Mouse (Mus musculus) neural tube, embryonic 12.5 days (tissue): ENCODE measurements around the gene Nphp4. TPM values are rescaled to one million over a fixed set of nuclear protein-coding genes. Genes with fewer than 3 reads are reported as not detected.

Source experiments
- ATAC-seq: fragments of 200-750 bp; cut with Nextera tagmentation; 2 replicates; pipeline ENCODE4 v1.8.0; 2017; ENCODE audit warnings: low read depth, mild to moderate bottlenecking, moderate TSS enrichment, moderate library complexity; ENCODE audit not compliant: low FRiP score
- H3K27ac ChIP-seq: fragments of 300-500 bp; sonication (generic); 2 replicates; pipeline ENCODE4 v1.5.1; 2016
- H3K27me3 ChIP-seq: fragments of 300-500 bp; sonication (generic); replicated peaks from 2 replicates; pipeline ENCODE4 v1.6.1; 2016; ENCODE audit warnings: mild to moderate bottlenecking
- H3K36me3 ChIP-seq: fragments of 300-500 bp; sonication (generic); 2 replicates; pipeline ENCODE4 v1.6.1; 2016; ENCODE audit warnings: mild to moderate bottlenecking
- H3K4me1 ChIP-seq: fragments of 300-500 bp; sonication (generic); 2 replicates; pipeline ENCODE4 v1.6.1; 2016
- H3K4me2 ChIP-seq: fragments of 300-500 bp; sonication (generic); replicated peaks from 2 replicates; pipeline ENCODE4 v1.6.1; 2016; ENCODE audit warnings: mild to moderate bottlenecking
- H3K4me3 ChIP-seq: fragments of 300-500 bp; sonication (generic); 2 replicates; pipeline ENCODE4 v1.5.1; 2016
- H3K9ac ChIP-seq: fragments of 300-500 bp; sonication (generic); 2 replicates; pipeline ENCODE4 v1.6.1; 2016; ENCODE audit warnings: mild to moderate bottlenecking
- H3K9me3 ChIP-seq: fragments of 300-500 bp; sonication (generic); 2 replicates; pipeline ENCODE4 v1.6.1; 2016; ENCODE audit warnings: mild to moderate bottlenecking
- WGBS: fragments of 180-500 bp; shearing (Covaris S2); methylation state at CpG from one replicate; pipeline ENCODE4 v1.1.7; 2016; 5-methylcytosine and 5-hydroxymethylcytosine counted together
- polyA plus RNA-seq: library from polyadenylated mRNA; unstranded; fragments of >200 nt; fragmentation: Nextera tagmentation; extraction: Ambion mirVana; gene quantifications from 2 replicates; pipeline ENCODE4 v1.2.1, GENCODE M21; 2016

Nphp4 gene
- polyA plus RNA-seq, 1 experiment from 2014 or later = 7.2 TPM

DNA sequence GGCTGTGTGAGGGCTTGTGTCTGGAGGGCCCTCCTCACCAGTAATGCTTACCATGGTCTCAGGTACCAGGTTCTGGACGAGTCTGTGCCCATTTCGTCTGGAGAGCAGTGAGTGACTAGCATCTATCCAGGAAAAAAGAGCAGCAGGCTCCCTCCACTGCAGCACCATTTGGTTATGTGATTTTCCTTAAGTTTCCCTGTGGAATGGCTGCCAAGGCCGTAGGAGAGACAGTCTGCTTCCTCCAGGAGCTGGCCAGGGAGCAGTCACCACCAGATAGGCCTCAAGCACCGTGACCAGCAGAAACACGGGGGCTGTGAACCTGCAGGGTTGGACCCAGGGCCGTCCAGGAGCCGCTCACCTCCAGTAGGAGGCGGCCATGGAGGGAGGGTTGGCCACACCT lies 3.9 kb downstream of the Nphp4 start:
- Histone ChIP-seq H3K9me3 (no peaks in the 10 kb centered on the region), H3K4me3 (no peak overlapping the region), H3K9ac (no peak overlapping the region), H3K4me1 (peaks cover 25% of the 10 kb centered on the region), H3K36me3 (no peaks in the 10 kb centered on the region; the same call in 1 of the 2 replicates), H3K27me3 (peaks cover 14% of the 10 kb centered on the region), H3K27ac (no peak overlapping the region), H3K4me2 (no peak overlapping the region)
- 60% methylated on average over 8 of the region's 8 CpGs for WGBS
- no peak for ATAC-seq

- ATAC-seq = no peak
- WGBS = 85% methylated on average over 10 of the region's 10 CpGs
- Histone ChIP-seq H3K4me3 (no peak overlapping the region), H3K4me1 (no peaks in the 10 kb centered on the region), H3K27me3 (no peaks in the 10 kb centered on the region), H3K36me3 (peaks cover 3% of the 10 kb centered on the region; the same call in 1 of the 2 replicates), H3K27ac (no peak overlapping the region), H3K9me3 (no peaks in the 10 kb centered on the region), H3K4me2 (no peak overlapping the region), H3K9ac (no peak overlapping the region)
Observed at GRCm38 (mm10) chr4:152488046-152488445, 11.5 kb downstream of the Nphp4 start.

DNA sequence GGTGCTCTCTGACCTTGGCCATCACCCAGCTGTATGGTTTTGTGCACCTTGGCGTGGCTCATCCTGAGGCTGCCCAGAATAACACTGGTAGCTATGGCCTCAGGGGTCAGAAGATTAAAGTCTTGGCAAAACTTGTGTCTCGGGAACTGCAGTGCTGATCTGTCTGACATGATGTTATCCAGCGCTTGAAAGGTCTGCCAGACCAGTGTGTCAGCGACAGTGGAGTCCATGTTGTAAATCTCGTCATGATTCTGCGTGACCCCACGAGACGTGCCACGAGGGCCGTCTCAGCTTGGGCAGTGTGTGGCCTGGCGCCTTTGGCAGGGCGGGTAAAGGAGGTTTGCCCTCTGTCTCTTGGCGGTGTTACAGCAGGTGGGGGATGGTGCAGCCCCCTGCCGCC lies 13.8 kb downstream of the Nphp4 start:
- Histone ChIP-seq H3K4me2 (no peak overlapping the region), H3K27me3 (no peaks in the 10 kb centered on the region), H3K9ac (no peak overlapping the region), H3K9me3 (no peaks in the 10 kb centered on the region), H3K27ac (no peak overlapping the region), H3K36me3 (peaks cover 3% of the 10 kb centered on the region; the same call in 1 of the 2 replicates), H3K4me3 (no peak overlapping the region), H3K4me1 (0 out of 2 replicates have a peak, but pooled peaks cover 10% of the 10 kb centered on the region)
- no peak for ATAC-seq
- 87% methylated on average over 14 of the region's 14 CpGs for WGBS

DNA sequence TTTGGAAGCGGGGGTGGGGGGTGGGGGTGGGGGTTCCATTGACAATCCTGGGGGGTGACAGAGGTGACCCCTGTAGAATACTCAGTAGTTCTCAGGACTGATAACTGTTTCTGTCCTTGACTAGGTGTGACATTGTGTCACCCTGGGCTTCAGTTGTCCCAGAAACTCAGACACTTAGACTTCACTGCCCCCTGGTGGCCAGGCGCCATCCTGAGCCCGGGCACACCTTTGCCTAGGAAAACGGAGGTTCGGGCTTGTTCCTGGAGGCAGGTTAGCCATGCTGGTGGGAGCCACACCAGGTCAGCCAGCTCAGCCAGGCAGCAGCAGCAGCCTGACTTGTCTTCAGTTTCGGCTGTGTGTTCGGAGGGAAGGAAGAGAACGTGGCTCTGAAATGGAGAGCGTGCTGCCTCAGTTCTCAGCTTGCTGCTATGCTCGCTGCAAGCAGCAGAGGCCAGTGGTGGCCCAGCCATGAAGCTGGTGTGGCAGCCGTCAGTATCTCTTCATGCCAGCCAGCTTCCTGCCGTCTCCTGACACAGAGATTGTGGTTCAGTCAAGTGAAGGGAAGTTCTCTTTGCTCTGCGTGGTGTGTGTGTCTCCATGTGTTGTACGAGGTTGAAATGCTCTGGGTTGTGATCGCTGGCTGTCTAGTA lies 14.9 kb downstream of the Nphp4 start:
- H3K36me3 ChIP-seq = peaks cover 3% of the 10 kb centered on the region; the same call in 1 of the 2 replicates
- WGBS = 56% methylated on average over 15 of the region's 15 CpGs
- no peak overlapping the region for H3K9ac ChIP-seq
- no peak overlapping the region for H3K4me2 ChIP-seq
- ATAC-seq = 0 out of 2 replicates have a peak, but pooled peaks have one; percentile 39
- H3K4me3 ChIP-seq = no peak overlapping the region
- 0 out of 2 replicates have a peak, but pooled peaks cover 10% of the 10 kb centered on the region for H3K4me1 ChIP-seq
- no peaks in the 10 kb centered on the region for H3K27me3 ChIP-seq
- H3K9me3 ChIP-seq = no peaks in the 10 kb centered on the region
- no peak overlapping the region for H3K27ac ChIP-seq

DNA sequence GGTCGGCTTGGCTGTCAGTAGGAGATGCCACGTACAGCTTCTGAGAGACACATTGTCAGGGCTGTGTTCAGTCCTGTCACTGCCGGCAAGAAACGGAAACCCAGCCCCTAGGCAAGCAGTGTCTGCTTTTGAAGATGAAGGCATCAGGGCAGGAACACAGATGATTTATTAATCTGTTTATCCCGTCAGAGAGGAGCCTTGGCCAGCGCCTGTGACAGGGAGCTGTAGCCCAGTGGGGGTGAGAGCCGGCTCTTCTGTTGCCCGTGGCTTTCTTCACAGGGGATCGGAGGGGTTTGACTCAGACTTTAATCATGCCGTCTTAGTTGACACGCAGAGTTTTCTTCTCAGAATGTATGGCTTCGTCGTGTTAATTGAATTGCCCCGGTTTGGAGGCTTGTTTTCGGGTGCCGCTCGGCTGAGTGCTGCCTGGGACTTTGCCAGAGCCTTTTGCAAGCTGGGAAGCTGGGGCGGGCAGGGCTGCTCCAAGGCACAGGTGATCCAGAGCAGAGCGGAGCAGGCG lies 17.9 kb downstream of the Nphp4 start:
- 48% methylated on average over 20 of the region's 20 CpGs for WGBS
- H3K27ac ChIP-seq = no peak overlapping the region

DNA sequence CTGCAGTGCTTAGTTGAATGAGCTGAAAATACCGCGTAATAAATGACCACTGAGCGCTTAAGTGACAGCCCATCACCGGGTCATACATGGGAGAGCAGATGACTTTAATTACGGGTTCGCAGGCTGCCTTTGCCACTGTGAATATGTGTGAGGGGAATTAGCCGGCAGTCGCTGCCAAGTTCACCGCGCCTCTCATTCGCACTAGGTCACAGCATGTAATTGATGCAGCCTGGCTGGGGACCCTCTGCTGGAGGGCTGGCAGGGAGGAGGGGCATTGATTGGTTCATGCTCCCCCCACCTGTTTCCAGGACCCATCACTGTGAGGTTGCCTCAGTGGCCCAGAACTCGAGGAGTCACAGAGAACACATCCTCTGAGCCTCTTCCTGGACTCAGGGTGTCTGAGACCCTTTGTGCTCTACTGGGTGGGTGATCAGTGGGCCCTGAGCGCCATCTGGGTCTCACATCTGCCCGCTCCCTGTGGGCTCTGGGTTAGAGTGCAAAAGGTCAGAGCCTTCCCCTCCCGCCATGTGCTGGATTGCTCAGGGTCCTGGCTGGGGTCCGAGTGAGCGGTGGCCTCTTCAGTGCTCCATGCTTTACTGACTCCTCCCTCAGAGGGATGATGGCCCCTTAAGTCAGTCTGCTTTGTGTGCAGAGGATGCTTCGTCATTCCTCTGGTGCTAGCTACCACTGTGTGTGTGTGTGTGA lies 35.9 kb downstream of the Nphp4 start:
- no peak overlapping the region for H3K27ac ChIP-seq
- ATAC-seq = peak; percentile 50
- 43% methylated on average over 18 of the region's 18 CpGs for WGBS

More for the DNA sequence above, 17.9 kb downstream of the Nphp4 start:
- H3K9me3 ChIP-seq = no peaks in the 10 kb centered on the region
- H3K4me3 ChIP-seq = no peak overlapping the region
- peaks cover 21% of the 10 kb centered on the region for H3K36me3 ChIP-seq
- H3K4me2 ChIP-seq = peak overlapping the region; percentile 20; the same call in 1 of the 2 replicates
- no peak for ATAC-seq
- H3K9ac ChIP-seq = no peak overlapping the region
- H3K4me1 ChIP-seq = 0 out of 2 replicates have a peak, but pooled peaks cover 10% of the 10 kb centered on the region
- H3K27me3 ChIP-seq = no peaks in the 10 kb centered on the region

DNA sequence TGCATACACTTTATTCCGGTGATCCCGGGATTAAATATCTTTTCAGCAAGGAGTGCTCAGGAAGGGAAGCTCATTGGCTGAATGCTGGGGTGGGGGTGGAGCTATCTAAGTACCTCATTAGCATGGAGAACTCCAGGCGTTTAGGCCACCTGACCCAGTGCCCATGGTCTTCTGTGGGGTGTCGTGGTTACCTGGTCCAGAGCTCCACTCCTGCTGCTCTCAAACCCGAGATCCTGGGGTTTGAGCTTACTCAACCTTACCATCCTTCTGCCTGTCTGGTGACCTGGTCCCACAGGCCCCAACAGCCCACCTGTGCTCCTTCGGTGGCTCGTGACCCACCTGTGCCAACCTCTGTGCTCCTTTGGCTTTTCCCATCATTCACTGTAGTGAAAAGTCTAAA lies 38.4 kb downstream of the Nphp4 start:
- Histone ChIP-seq H3K36me3 (peaks cover 8% of the 10 kb centered on the region; the same call in 1 of the 2 replicates), H3K4me3 (no peak overlapping the region), H3K9ac (no peak overlapping the region), H3K27me3 (no peaks in the 10 kb centered on the region), H3K4me1 (peaks cover 7% of the 10 kb centered on the region), H3K27ac (no peak overlapping the region), H3K4me2 (no peak overlapping the region), H3K9me3 (no peaks in the 10 kb centered on the region)
- no peak for ATAC-seq
- 86% methylated on average over 7 of the region's 7 CpGs for WGBS

More for the DNA sequence above, 35.9 kb downstream of the Nphp4 start:
- 0 out of 2 replicates have a peak overlapping the region, but pooled peaks have one; percentile 14 for H3K4me2 ChIP-seq
- H3K4me3 ChIP-seq = no peak overlapping the region
- H3K4me1 ChIP-seq = peaks cover 7% of the 10 kb centered on the region
- peaks cover 21% of the 10 kb centered on the region for H3K36me3 ChIP-seq
- no peak overlapping the region for H3K9ac ChIP-seq
- H3K27me3 ChIP-seq = no peaks in the 10 kb centered on the region
- no peaks in the 10 kb centered on the region for H3K9me3 ChIP-seq

- Histone ChIP-seq H3K36me3 (peaks cover 5% of the 10 kb centered on the region; the same call in 1 of the 2 replicates), H3K4me3 (no peak overlapping the region), H3K4me1 (no peaks in the 10 kb centered on the region), H3K27ac (no peak overlapping the region), H3K9me3 (no peaks in the 10 kb centered on the region), H3K4me2 (no peak overlapping the region), H3K9ac (no peak overlapping the region), H3K27me3 (no peaks in the 10 kb centered on the region)
- 73% methylated on average over 10 of the region's 10 CpGs for WGBS
- no peak for ATAC-seq
Observed at GRCm38 (mm10) chr4:152519106-152519505, 42.6 kb downstream of the Nphp4 start.

DNA sequence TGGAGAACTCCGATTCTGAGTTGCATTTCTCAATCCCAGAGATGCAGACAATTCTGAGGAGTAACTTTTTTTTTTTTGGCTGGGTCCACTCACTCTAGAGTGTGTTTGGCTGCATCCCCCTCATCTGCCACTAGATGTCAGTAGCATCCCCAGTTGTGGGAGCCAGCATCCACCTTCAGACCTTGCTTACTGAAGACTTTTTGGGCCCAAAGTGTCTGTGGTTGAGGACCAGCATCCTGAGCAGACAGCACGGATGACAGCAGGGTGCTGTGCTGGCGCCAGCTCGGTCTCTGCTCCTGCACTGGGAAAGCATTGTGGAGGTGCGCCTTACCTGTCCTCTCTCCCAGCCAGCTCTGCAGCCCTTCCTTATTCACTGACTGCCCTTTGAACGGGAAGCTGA lies 43.6 kb downstream of the Nphp4 start:
- 40% methylated on average over 6 of the region's 6 CpGs for WGBS
- no peak for ATAC-seq
- Histone ChIP-seq H3K36me3 (peaks cover 5% of the 10 kb centered on the region; the same call in 1 of the 2 replicates), H3K27me3 (no peaks in the 10 kb centered on the region), H3K9ac (no peak overlapping the region), H3K4me2 (no peak overlapping the region), H3K4me3 (no peak overlapping the region), H3K9me3 (no peaks in the 10 kb centered on the region), H3K4me1 (no peaks in the 10 kb centered on the region), H3K27ac (no peak overlapping the region)

- Histone ChIP-seq H3K9me3 (no peaks in the 10 kb centered on the region), H3K4me2 (no peak overlapping the region), H3K27me3 (no peaks in the 10 kb centered on the region; the same call in 1 of the 2 replicates), H3K36me3 (no peaks in the 10 kb centered on the region), H3K4me3 (no peak overlapping the region), H3K4me1 (peaks cover 12% of the 10 kb centered on the region), H3K9ac (no peak overlapping the region), H3K27ac (no peak overlapping the region)
- no peak for ATAC-seq
- 53% methylated on average over 9 of the region's 9 CpGs for WGBS
Observed at GRCm38 (mm10) chr4:152532872-152533271, 56.4 kb downstream of the Nphp4 start.

- no peak overlapping the region for H3K9ac ChIP-seq
- H3K36me3 ChIP-seq = peaks cover 10% of the 10 kb centered on the region
- 0 out of 2 replicates have a peak, but pooled peaks cover 6% of the 10 kb centered on the region for H3K9me3 ChIP-seq
- WGBS = 92% methylated on average over 12 of the region's 12 CpGs
- H3K27me3 ChIP-seq = no peaks in the 10 kb centered on the region
- H3K27ac ChIP-seq = no peak overlapping the region
- no peak overlapping the region for H3K4me3 ChIP-seq
- H3K4me1 ChIP-seq = 0 out of 2 replicates have a peak, but pooled peaks cover 2% of the 10 kb centered on the region
- H3K4me2 ChIP-seq = no peak overlapping the region
- no peak for ATAC-seq
Observed at GRCm38 (mm10) chr4:152539756-152540155, 63.2 kb downstream of the Nphp4 start.

DNA sequence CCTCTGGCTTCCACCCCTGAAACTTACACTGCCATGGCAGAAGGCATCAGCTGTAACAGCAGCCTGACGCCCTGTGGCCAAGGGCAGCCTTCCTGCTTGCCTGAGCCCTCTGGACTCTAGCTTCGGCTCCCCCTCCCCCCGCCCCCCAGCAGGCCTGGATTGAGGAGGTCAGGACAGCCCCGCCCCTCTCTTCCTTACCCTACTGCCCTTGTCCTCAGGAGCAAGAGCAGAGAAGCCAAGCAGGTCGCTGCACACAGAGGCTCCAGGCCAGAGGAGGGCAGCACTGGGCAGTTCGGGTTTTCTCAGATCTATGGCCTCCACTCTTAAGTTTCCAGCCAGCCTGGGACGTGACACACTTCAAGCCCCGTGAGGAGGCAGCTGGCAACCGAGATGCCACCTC lies 64.7 kb downstream of the Nphp4 start:
- Histone ChIP-seq H3K4me2 (no peak overlapping the region), H3K9me3 (0 out of 2 replicates have a peak, but pooled peaks cover 6% of the 10 kb centered on the region), H3K4me3 (no peak overlapping the region), H3K36me3 (peaks cover 10% of the 10 kb centered on the region), H3K27ac (no peak overlapping the region), H3K4me1 (0 out of 2 replicates have a peak, but pooled peaks cover 2% of the 10 kb centered on the region), H3K27me3 (no peaks in the 10 kb centered on the region), H3K9ac (no peak overlapping the region)
- WGBS = 22% methylated on average over 9 of the region's 9 CpGs
- ATAC-seq = no peak
